Mouse (Mus musculus) intestine, embryonic 14.5 days (tissue): Measurements from ENCODE around the gene Plin5. TPM values are rescaled to one million over a fixed set of nuclear protein-coding genes. Genes with fewer than 3 reads are reported as not detected.

ENCODE experiments used
- ATAC-seq: fragments of 200-750 bp; cut with Nextera tagmentation; replicated peaks from 2 replicates; pipeline ENCODE4 v1.8.0; 2017; ENCODE audit warnings: low read depth, moderate number of reproducible peaks, moderate TSS enrichment, moderate library complexity; ENCODE audit not compliant: low FRiP score, low TSS enrichment
- DNase-seq: peaks from one replicate; pipeline ENCODE4 v3.0.0-alpha.2; 2018; ENCODE audit warnings: low spot score
- H3K27ac ChIP-seq: fragments of 300-500 bp; sonication (generic); 2 replicates; pipeline ENCODE4 v1.5.1; 2014; ENCODE audit warnings: low read depth, mild to moderate bottlenecking, control low read depth
- H3K27me3 ChIP-seq: fragments of 300-500 bp; sonication (generic); replicated peaks from 2 replicates; pipeline ENCODE4 v1.6.1; 2014; ENCODE audit warnings: low read length, control low read depth; ENCODE audit not compliant: control insufficient read depth, insufficient read depth
- H3K36me3 ChIP-seq: fragments of 300-500 bp; sonication (generic); 2 replicates; pipeline ENCODE4 v1.6.1; 2014; ENCODE audit warnings: low read length, control low read depth; ENCODE audit not compliant: control insufficient read depth, insufficient read depth
- H3K4me1 ChIP-seq: fragments of 300-500 bp; sonication (generic); replicated peaks from 2 replicates; pipeline ENCODE4 v1.6.1; 2014; ENCODE audit warnings: low read length, control low read depth, mixed read lengths; ENCODE audit not compliant: control insufficient read depth, insufficient read depth
- H3K4me2 ChIP-seq: fragments of 300-500 bp; sonication (generic); 2 replicates; pipeline ENCODE4 v1.6.1; 2014; ENCODE audit warnings: low read length
- H3K4me3 ChIP-seq: fragments of 300-500 bp; sonication (generic); 2 replicates; pipeline ENCODE4 v1.5.1; 2014; ENCODE audit warnings: low read depth, low read length, control low read depth, mixed read lengths
- H3K9ac ChIP-seq: fragments of 300-500 bp; sonication (generic); 2 replicates; pipeline ENCODE4 v1.6.1; 2014; ENCODE audit warnings: mild to moderate bottlenecking, low read length
- H3K9me3 ChIP-seq: fragments of 300-500 bp; sonication (generic); 2 replicates; pipeline ENCODE4 v1.6.1; 2016; ENCODE audit warnings: low read length, control low read depth; ENCODE audit not compliant: control insufficient read depth
- WGBS: fragments of 180-500 bp; shearing (Covaris S2); extraction: QIAGEN DNeasy Blood & Tissue Kit; methylation state at CpG from one replicate; pipeline ENCODE4 v1.1.7; 2014; 5-methylcytosine and 5-hydroxymethylcytosine counted together
- polyA plus RNA-seq: library from polyadenylated mRNA; unstranded; fragments of >200 nt; fragmentation: Nextera tagmentation; extraction: Ambion mirVana; gene quantifications from 2 replicates; pipeline ENCODE4 v1.2.1, GENCODE M21; 2014

Plin5 gene
- polyA plus RNA-seq, 1 experiment from 2014 or later, result 0.58 TPM

DNA sequence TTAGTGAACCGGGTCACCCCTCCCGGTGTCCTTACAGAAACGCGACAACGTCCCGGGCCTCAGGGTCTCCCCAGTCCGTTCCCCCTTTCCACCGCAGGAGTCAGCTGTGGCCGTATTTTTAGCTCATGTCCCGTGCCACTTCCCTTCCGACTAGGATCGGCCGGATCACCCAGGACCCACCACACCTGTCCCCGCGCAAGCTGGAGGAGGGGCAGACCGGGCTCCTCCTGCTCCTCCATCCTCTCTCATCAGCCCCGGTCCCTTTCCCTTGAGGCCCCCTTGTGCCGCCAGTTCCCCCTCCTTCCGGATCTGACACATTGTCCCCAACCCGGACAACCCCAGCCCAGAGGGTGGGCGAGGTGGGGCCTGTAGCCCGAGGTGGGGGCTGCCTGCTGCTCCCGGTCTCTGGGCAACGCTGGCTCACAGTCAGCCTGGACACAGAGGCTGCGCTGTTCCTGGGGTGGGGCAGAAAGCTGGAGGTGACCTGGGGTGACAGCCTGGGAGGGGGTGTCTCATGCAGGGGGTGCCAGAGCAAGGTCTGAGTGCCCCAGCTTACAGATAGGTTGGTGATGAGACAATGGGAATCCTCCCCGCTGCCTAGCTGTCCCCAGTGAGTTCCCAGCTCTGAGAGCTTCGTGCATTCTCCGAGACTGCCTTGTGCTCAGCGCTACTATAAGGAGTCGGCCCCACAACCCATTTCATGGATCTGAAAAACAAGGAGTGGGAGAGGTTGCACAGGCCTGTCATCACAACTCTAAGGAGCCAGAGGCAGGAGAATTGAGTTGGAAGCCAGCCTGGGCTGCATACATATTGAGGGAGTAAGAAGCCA, 31.6 kb upstream of the Plin5 start:
- no peaks in the 10 kb centered on the region for H3K9me3 ChIP-seq
- H3K4me2 ChIP-seq, result peak overlapping the region; percentile 38
- H3K4me3 ChIP-seq, result peak overlapping the region; percentile 10; the same call in 1 of the 2 replicates
- WGBS, result under 1% methylated on average over 25 of the region's 30 CpGs
- no peak overlapping the region for H3K27ac ChIP-seq
- DNase-seq (no peak), ATAC-seq (0 out of 2 replicates have a peak, but pooled peaks have one; percentile 37)
- H3K4me1 ChIP-seq, result no peaks in the 10 kb centered on the region
- H3K9ac ChIP-seq, result no peak overlapping the region
- no peaks in the 10 kb centered on the region for H3K36me3 ChIP-seq
- peaks cover 55% of the 10 kb centered on the region for H3K27me3 ChIP-seq

DNA sequence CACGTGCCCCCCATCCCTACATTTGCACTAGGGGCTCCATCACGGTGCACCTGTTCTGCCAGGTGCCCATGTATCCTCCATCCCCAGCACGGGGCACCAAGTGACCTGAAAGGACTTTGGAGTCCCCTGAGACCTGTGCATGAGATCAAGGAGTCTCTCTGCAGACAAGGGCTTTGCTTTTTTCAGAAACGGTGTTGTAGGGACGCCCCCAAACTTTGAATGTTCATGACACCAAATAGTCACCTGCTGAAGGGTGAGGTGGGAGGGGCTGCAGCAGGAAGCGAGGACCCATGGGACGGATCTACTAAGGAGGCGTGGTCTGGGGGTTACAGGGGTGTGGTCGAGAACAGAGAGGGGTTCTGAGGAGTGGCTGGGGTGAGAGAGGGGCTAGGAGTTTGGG, 30.9 kb upstream of the Plin5 start:
- Histone ChIP-seq H3K36me3 (no peaks in the 10 kb centered on the region), H3K9ac (no peak overlapping the region), H3K4me1 (no peaks in the 10 kb centered on the region), H3K4me3 (no peak overlapping the region; the same call in 1 of the 2 replicates), H3K9me3 (no peaks in the 10 kb centered on the region), H3K4me2 (peak overlapping the region; percentile 38), H3K27me3 (peaks cover 58% of the 10 kb centered on the region), H3K27ac (no peak overlapping the region)
- DNase-seq (no peak), ATAC-seq (0 out of 2 replicates have a peak, but pooled peaks have one; percentile 28)
- 20% methylated on average over 9 of the region's 9 CpGs for WGBS

DNA sequence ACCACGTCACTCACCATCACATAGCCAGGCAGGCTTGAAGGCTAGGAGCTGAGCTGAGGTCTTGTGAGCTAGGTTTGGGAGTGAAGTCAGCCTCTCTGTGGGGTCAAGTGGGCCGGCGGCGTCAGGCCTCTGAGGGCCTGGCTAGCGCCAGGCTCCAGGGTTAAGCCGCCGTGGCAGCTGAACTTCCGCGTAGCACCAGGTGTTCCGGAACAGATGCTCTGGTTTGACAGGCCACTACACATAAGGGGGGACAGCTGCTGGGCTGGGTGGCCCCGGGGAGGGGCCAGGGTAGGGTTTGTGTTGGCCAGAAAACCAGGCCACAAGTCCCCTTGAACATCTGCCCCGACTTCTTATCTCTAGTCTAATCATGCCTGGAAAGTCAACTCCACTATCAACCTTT, 30.0 kb upstream of the Plin5 start:
- DNase-seq, result no peak

DNA sequence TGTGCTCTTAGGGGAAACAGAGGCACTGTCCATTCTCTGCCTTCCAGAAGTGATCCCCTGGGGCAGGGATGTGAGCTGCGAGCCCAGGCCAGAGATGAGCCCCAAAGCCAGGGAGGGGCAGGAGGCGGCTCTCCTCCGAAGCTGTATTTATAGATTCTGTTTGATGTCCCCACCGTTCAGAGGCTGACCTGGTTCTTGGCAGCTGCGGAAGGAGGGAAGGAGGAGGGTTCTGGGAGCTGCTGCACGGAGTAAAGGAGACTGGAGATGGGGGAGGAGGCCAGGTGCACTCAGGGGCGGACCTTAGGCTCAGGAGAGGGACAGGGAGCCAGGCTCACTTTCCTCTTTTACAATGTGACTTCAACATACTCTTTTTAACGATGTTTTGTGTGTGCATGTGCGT, 28.7 kb upstream of the Plin5 start:
- no peak overlapping the region for H3K4me3 ChIP-seq
- no peak overlapping the region for H3K9ac ChIP-seq
- peaks cover 9% of the 10 kb centered on the region; the same call in 1 of the 2 replicates for H3K4me1 ChIP-seq
- no peak for DNase-seq
- H3K27me3 ChIP-seq, result peaks cover 71% of the 10 kb centered on the region
- ATAC-seq, result no peak
- no peaks in the 10 kb centered on the region for H3K36me3 ChIP-seq
- H3K9me3 ChIP-seq, result no peaks in the 10 kb centered on the region
- no peak overlapping the region for H3K4me2 ChIP-seq
- no peak overlapping the region for H3K27ac ChIP-seq
- WGBS, result 15% methylated on average over 9 of the region's 9 CpGs

More for the DNA sequence above, 30.0 kb upstream of the Plin5 start:
- H3K4me2 ChIP-seq, result no peak overlapping the region
- no peak overlapping the region for H3K4me3 ChIP-seq
- no peaks in the 10 kb centered on the region for H3K9me3 ChIP-seq
- peaks cover 67% of the 10 kb centered on the region for H3K27me3 ChIP-seq
- ATAC-seq, result no peak
- H3K27ac ChIP-seq, result no peak overlapping the region
- WGBS, result 43% methylated on average over 12 of the region's 12 CpGs
- no peaks in the 10 kb centered on the region for H3K36me3 ChIP-seq
- H3K4me1 ChIP-seq, result peaks cover 3% of the 10 kb centered on the region; the same call in 1 of the 2 replicates
- no peak overlapping the region for H3K9ac ChIP-seq

DNA sequence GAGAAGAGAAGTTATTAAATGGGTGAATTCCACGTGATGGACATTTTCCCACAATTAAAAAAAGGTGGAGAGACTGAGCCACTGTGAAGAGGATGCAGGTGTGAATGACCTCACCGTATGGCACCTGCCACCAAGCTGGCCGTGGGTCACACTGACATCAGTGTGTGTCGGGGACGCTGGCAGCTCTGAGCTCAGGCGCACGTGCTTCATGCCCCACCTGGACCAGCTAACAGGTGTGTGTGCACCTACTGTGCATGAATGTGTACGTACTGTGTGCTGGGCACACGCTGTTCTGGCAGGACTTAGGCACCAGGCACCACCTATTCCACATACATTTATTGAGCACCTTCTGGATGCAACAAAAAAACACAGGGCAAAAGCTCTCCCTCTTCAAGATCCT, 27.1 kb upstream of the Plin5 start:
- no peak overlapping the region for H3K9ac ChIP-seq
- 72% methylated on average over 9 of the region's 9 CpGs for WGBS
- ATAC-seq (no peak), DNase-seq (no peak)
- peaks cover 12% of the 10 kb centered on the region for H3K4me1 ChIP-seq
- no peak overlapping the region for H3K27ac ChIP-seq
- H3K4me2 ChIP-seq, result no peak overlapping the region
- no peaks in the 10 kb centered on the region for H3K9me3 ChIP-seq
- no peaks in the 10 kb centered on the region for H3K36me3 ChIP-seq
- no peak overlapping the region for H3K4me3 ChIP-seq
- peaks cover 72% of the 10 kb centered on the region for H3K27me3 ChIP-seq

DNA sequence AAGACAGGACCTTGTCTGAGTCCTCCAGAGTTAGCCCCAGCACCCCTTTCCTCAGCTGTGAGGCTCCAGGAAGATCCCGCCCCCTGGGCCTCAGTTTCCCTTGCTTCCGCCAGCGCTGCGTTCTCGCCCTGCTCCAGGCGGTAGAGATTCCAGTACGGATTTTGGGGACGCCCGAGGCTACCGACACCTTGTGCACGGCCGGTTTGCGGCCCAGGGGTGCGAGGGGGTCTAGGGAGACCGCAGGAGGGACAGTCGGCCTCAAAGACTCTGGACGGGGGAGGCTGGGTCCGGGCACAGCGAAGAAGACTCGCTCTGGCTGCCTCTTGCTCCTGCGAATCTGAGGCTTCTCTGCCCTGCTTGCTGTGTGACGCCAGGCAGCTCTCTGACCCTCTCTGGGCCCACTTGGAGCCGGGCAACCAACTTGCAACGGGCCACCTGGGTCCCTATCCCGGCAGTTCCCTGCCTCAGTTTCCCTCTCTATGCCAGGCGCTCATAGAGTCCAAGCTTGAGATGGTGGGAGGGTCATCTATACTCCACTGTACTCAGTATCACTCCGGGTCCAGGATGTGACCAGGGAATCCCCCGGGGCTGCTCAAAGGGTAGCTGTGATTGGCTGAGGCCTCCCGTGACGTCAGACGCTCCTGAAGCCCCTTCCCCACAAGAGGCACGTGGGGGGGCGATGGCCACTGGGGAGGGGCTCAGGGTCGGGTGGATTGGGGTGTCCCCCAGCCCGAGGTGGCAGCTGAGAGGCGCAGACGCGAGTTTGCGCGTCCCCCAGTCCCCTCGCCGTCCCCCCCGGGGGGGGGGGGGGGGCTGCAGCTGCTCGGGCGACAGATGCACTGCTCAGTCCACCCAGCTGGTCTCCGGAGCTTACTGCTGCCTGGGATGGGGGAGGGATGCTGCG, 24.6 kb upstream of the Plin5 start:
- DNase-seq (no peak), ATAC-seq (peak; percentile 38)
- no peaks in the 10 kb centered on the region for H3K9me3 ChIP-seq
- H3K9ac ChIP-seq, result 0 out of 2 replicates have a peak overlapping the region, but pooled peaks have one; percentile 13
- H3K27me3 ChIP-seq, result peaks cover 63% of the 10 kb centered on the region
- peaks cover 19% of the 10 kb centered on the region for H3K4me1 ChIP-seq
- H3K4me2 ChIP-seq, result peak overlapping the region; percentile 55
- H3K36me3 ChIP-seq, result no peaks in the 10 kb centered on the region
- no peak overlapping the region for H3K27ac ChIP-seq
- 2% methylated on average over 36 of the region's 47 CpGs for WGBS
- peak overlapping the region; percentile 34 for H3K4me3 ChIP-seq

DNA sequence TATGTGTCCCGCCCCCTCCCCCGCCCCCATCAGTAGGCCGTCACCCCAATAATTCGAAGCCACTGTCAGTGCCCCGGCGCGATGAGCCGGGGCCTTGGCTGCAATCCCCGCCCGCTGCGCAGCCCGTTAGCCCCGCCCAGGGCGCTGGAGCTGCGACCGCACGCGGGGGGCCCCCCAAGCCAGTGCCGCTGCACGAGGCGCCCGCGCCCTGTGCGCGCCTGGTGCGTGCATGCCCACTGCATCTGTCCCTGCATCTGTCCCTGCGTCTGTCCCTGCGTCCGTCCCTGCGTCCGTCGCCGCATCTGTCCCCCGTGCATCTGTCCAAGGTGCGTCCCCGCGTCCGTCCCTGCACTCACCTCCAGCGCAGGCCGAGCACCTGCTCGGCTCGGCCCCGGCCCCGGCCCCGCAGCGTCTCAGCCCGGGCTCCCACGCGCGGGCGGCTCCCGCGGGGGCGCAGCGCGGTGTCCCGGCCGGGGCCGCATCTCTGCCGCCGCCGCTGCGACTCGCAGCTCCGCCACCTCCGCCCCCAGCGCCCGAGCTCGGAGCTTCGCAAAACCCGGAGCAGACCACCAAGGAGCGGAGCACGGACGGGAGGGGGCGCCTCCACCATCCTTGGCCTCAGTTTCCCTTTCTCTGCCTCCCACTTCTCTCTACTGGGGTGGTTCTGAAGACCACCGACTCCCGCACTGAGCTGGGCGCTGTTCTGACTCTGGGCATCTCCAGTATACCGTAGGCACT, 22.6 kb upstream of the Plin5 start, which contains the start of gene Sema6b:
Sema6b (minus strand) TSS at position 486 of the 738 bp plus-strand sequence.
- peak within 1 kb of the TSS; percentile 53 for H3K4me3 ChIP-seq
- WGBS, result 1% methylated on average over 71 of the region's 79 CpGs
- no peaks in the 10 kb centered on the region for H3K9me3 ChIP-seq
- H3K27ac ChIP-seq, result no peak within 1 kb of the TSS
- peak; percentile 28; the same call in 1 of the 2 replicates for ATAC-seq
- H3K9ac ChIP-seq, result peak within 1 kb of the TSS; percentile 37
- peak; percentile 78 for DNase-seq
- peaks cover 19% of the 10 kb centered on the region for H3K4me1 ChIP-seq
- peaks cover 55% of the 10 kb centered on the region for H3K27me3 ChIP-seq
- peak within 1 kb of the TSS; percentile 98 for H3K4me2 ChIP-seq
- H3K36me3 ChIP-seq, result no peaks in the 10 kb centered on the region

DNA sequence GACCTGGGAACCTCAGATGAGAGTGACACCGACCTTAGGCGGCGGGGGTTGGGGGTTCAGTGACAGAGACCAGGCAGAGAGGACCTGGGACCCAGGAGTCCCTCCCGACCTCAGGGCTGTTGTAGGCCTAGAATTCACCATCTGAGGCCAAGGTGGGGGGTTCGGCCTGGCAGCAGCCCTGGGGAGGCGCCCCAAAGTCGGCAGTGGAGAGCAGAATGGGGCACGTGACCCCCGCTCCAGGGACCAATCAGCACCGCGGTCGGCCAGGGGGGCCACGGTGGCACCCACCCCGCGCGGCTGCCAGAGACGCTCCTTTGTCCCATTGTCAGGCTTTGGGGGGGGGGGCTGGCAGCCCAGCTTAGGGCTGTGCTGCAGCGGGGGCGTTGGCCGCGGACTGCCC, 22.0 kb upstream of the Plin5 start:
- Histone ChIP-seq H3K36me3 (no peaks in the 10 kb centered on the region), H3K4me3 (peak overlapping the region; percentile 53), H3K9ac (no peak overlapping the region), H3K27me3 (peaks cover 55% of the 10 kb centered on the region), H3K9me3 (no peaks in the 10 kb centered on the region), H3K4me2 (peak overlapping the region; percentile 98), H3K4me1 (peaks cover 22% of the 10 kb centered on the region), H3K27ac (no peak overlapping the region)
- DNase-seq (no peak), ATAC-seq (peak; percentile 1; the same call in 1 of the 2 replicates)
- WGBS, result 11% methylated on average over 21 of the region's 21 CpGs
